Mouse (Mus musculus): ENCODE measurements around the gene Ostm1. TPM values are rescaled to one million over a fixed set of nuclear protein-coding genes. Genes with fewer than 3 reads are reported as not detected.
A peak's percentile ranks its signal among the peaks of the same experiment; 100 is the strongest.

The Ostm1 gene
- total and polyA plus RNA-seq, 2 experiments = 7.0 to 13.3 TPM

DNA sequence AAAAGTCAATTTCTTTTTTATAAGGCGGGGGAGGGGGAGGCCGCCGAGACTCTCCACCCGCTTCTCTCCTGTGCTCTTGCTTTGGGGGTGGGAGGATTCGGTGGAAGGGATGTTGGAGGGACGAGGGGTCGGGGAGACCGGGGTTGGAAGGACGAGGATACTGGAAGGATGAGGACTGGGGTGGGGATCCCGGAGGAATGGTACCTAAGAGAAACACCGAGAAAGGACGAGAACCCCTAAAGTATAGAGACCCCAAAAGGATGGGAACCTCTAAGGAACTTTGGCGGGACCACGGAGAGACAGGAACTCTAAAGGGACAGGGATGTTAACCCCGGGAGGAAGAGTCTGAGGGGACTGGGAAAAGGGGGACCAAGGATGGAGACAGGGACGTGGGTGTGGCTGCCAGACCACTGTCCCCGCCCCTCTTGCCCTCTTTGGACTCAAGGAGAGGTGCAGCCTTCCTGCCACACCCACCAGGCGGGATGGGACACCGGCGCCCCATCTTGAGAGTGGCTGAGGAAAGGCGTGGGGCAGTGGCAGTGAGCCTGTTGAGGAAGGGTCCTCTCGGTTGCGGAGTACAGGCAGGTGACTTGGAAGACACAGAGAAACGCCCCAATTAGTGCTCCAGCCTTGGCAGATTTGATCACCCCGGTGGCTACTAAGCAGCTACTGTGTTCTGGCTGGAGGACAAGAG lies 8.5 kb downstream of the Ostm1 start:
- DNase-seq (ENCODE audit: extremely low read depth, low read depth, low spot score) = no peak
- Histone ChIP-seq H3K36me3 (ENCODE audit: control insufficient read depth, insufficient read depth, low read length) (no peaks in the 10 kb centered on the region), H3K79me2 (ENCODE audit: control insufficient read depth, insufficient read depth, low read length) (no peaks in the 10 kb centered on the region), H3K9ac (ENCODE audit: low read depth, low read length) (no peak overlapping the region), H3K27ac (replicated peaks; ENCODE audit: insufficient read depth, low read depth, low read length) (no peak overlapping the region), H3K4me3 (ENCODE audit: insufficient read depth, low read depth, low read length) (no peak overlapping the region), H3K4me1 (ENCODE audit: control insufficient read depth, insufficient read depth, low read length) (no peaks in the 10 kb centered on the region; the same call in 1 of the 2 replicates), H3K27me3 (ENCODE audit: control insufficient read depth, insufficient read depth, low read length) (peaks cover 29% of the 10 kb centered on the region)
- 4% methylated on average over 25 of the region's 25 CpGs for WGBS
- TF ChIP-seq CTCF (IDR thresholded peaks at IDR 0.05; ENCODE audit: low read depth, low read length) = no peak
- TF ChIP-seq POLR2A (IDR thresholded peaks at IDR 0.05; ENCODE audit: extremely low read depth, insufficient read depth, low read length) = no peak

DNA sequence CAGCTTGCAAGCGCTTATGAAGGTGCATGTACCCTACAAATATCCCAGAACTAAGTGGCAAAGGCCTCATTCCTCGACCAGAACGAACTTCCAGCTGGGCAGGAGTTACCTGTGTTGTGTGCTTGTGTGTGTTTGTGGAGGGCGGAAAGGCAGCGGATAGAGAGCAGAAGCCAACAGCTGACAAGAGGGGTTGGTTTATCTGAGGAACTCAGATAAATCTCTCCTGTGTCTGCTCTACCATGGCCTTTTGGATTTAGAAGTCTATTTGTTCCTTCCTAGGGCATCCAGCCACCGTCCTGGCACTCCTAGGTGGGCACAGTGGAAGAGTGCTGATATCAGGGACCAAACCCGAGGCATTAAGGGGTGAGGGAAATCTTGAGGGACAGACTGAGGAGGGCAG lies 9.6 kb downstream of the Ostm1 start:
- H3K4me3 ChIP-seq (ENCODE audit: insufficient read depth, low read depth, low read length) = no peak overlapping the region
- no peaks in the 10 kb centered on the region; the same call in 1 of the 2 replicates for H3K4me1 ChIP-seq (ENCODE audit: control insufficient read depth, insufficient read depth, low read length)
- DNase-seq (ENCODE audit: extremely low read depth, low read depth, low spot score) = no peak
- H3K27me3 ChIP-seq (ENCODE audit: control insufficient read depth, insufficient read depth, low read length) = peaks cover 27% of the 10 kb centered on the region
- H3K79me2 ChIP-seq (ENCODE audit: control insufficient read depth, insufficient read depth, low read length) = no peaks in the 10 kb centered on the region
- H3K36me3 ChIP-seq (ENCODE audit: control insufficient read depth, insufficient read depth, low read length) = no peaks in the 10 kb centered on the region
- WGBS = 33% methylated on average over 7 of the region's 7 CpGs
- TF ChIP-seq POLR2A (IDR thresholded peaks at IDR 0.05; ENCODE audit: extremely low read depth, insufficient read depth, low read length) (no peak), CTCF (IDR thresholded peaks at IDR 0.05; ENCODE audit: low read depth, low read length) (no peak)
- no peak overlapping the region for H3K27ac ChIP-seq (replicated peaks; ENCODE audit: insufficient read depth, low read depth, low read length)
- no peak overlapping the region for H3K9ac ChIP-seq (ENCODE audit: low read depth, low read length)

DNA sequence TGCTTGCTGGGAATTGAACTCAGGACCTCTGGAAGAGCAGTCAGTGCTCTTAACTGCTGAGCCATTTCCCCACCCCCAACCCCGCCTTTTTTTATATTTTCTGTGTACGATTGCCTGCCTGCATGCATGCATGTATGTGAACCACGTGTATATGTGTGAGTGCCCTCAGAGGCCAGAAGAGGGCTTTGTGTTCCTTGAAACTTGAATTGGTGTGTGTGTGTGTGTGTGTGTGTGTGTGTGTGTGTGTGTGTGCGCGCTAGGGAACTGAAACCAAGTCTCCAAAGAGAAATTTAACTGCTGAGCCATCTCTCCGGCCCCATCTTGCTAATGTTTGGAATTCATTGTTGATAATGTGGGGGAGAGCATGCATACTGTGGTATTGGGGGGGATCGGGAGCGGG lies 15.0 kb downstream of the Ostm1 start:
- H3K27me3 ChIP-seq (ENCODE audit: control insufficient read depth, insufficient read depth, low read length) = peaks cover 15% of the 10 kb centered on the region
- WGBS = 74% methylated on average over 8 of the region's 8 CpGs

DNA sequence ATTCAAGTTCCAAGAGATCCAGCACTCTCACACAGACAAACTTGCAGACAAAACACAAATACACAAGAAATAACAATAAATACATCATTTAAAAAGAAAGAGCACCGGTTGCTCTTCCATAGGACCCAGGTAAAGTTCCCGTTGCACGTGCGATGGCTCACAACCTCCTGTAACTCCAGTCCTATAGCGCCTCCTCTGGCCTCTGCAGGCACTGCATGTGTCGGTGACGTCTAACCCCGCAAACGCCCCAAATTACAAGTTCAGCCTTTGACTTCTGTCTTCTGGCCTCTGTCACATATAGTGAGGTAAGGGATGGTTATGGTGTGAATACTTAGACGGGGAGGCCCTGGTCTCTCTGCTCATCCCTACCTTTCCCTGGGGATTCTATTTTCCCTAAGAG lies 17.9 kb downstream of the Ostm1 start:
- Histone ChIP-seq H3K4me3 (ENCODE audit: insufficient read depth, low read depth, low read length) (no peak overlapping the region), H3K9ac (ENCODE audit: low read depth, low read length) (no peak overlapping the region), H3K27ac (replicated peaks; ENCODE audit: insufficient read depth, low read depth, low read length) (no peak overlapping the region), H3K79me2 (ENCODE audit: control insufficient read depth, insufficient read depth, low read length) (no peaks in the 10 kb centered on the region), H3K27me3 (ENCODE audit: control insufficient read depth, insufficient read depth, low read length) (peaks cover 10% of the 10 kb centered on the region; the same call in 1 of the 2 replicates), H3K36me3 (ENCODE audit: control insufficient read depth, insufficient read depth, low read length) (no peaks in the 10 kb centered on the region), H3K4me1 (ENCODE audit: control insufficient read depth, insufficient read depth, low read length) (no peaks in the 10 kb centered on the region)
- peak; percentile 2 for DNase-seq (ENCODE audit: extremely low read depth, low read depth, low spot score)
- TF ChIP-seq POLR2A (IDR thresholded peaks at IDR 0.05; ENCODE audit: extremely low read depth, insufficient read depth, low read length) (no peak), CTCF (IDR thresholded peaks at IDR 0.05; ENCODE audit: low read depth, low read length) (peak; percentile 70)
- WGBS = 32% methylated on average over 10 of the region's 10 CpGs

More for the DNA sequence above, 15.0 kb downstream of the Ostm1 start:
- Histone ChIP-seq H3K36me3 (ENCODE audit: control insufficient read depth, insufficient read depth, low read length) (no peaks in the 10 kb centered on the region), H3K27ac (replicated peaks; ENCODE audit: insufficient read depth, low read depth, low read length) (no peak overlapping the region), H3K4me1 (ENCODE audit: control insufficient read depth, insufficient read depth, low read length) (no peaks in the 10 kb centered on the region), H3K79me2 (ENCODE audit: control insufficient read depth, insufficient read depth, low read length) (no peaks in the 10 kb centered on the region), H3K9ac (ENCODE audit: low read depth, low read length) (no peak overlapping the region), H3K4me3 (ENCODE audit: insufficient read depth, low read depth, low read length) (no peak overlapping the region)
- TF ChIP-seq POLR2A (IDR thresholded peaks at IDR 0.05; ENCODE audit: extremely low read depth, insufficient read depth, low read length) (no peak), CTCF (IDR thresholded peaks at IDR 0.05; ENCODE audit: low read depth, low read length) (no peak)
- DNase-seq (ENCODE audit: extremely low read depth, low read depth, low spot score) = no peak

DNA sequence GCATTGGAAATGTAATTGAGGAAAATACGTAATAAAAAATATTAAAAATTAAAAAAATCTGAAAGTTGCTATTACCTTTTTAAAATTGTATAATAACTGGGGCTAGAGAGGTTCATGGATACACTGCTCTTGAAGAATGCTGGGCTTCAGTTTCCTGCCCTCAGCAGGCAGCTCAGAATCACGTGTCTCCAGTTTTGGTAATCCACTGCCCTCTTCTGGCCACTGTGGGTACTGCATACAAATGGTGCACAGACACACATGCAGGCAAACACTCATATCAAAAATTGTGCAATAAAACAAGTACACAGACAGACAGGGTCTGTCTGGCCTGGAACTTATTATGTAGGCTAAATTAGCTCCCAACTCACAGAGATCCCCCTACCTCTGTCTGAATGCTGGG lies 21.3 kb downstream of the Ostm1 start:
- no peaks in the 10 kb centered on the region for H3K36me3 ChIP-seq (ENCODE audit: control insufficient read depth, insufficient read depth, low read length)
- no peaks in the 10 kb centered on the region for H3K4me1 ChIP-seq (ENCODE audit: control insufficient read depth, insufficient read depth, low read length)
- no peak for DNase-seq (ENCODE audit: extremely low read depth, low read depth, low spot score)
- H3K27me3 ChIP-seq (ENCODE audit: control insufficient read depth, insufficient read depth, low read length) = peaks cover 10% of the 10 kb centered on the region; the same call in 1 of the 2 replicates
- no peak overlapping the region for H3K4me3 ChIP-seq (ENCODE audit: insufficient read depth, low read depth, low read length)
- H3K79me2 ChIP-seq (ENCODE audit: control insufficient read depth, insufficient read depth, low read length) = no peaks in the 10 kb centered on the region
- H3K27ac ChIP-seq (replicated peaks; ENCODE audit: insufficient read depth, low read depth, low read length) = no peak overlapping the region
- TF ChIP-seq CTCF (IDR thresholded peaks at IDR 0.05; ENCODE audit: low read depth, low read length) (peak; percentile 44; the same call in 1 of the 2 replicates), POLR2A (IDR thresholded peaks at IDR 0.05; ENCODE audit: extremely low read depth, insufficient read depth, low read length) (no peak)
- WGBS = 68% methylated on average over 2 of the region's 2 CpGs
- no peak overlapping the region for H3K9ac ChIP-seq (ENCODE audit: low read depth, low read length)

DNA sequence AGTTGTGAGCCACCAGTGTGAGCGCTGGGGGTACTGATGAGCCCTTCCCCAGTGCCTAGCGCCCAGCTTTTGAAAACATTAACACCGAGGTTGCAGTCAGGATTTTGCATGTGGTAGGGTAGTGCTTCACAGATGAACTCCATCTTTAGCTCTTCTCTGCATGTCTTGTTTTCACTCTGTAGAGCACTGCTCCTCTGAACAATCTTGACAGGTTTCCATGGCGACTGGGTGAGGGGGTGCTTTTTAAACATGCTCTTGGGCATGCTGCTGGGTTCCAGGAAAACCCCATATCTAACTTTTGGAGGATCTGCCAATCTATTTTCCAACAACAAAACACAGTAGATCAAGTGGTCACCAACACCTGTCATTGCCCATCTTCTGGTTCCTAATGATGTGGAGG lies 23.1 kb downstream of the Ostm1 start:
- WGBS = 60% methylated on average over 4 of the region's 4 CpGs
- Histone ChIP-seq H3K4me3 (ENCODE audit: insufficient read depth, low read depth, low read length) (no peak overlapping the region), H3K27me3 (ENCODE audit: control insufficient read depth, insufficient read depth, low read length) (peaks cover 9% of the 10 kb centered on the region; the same call in 1 of the 2 replicates), H3K4me1 (ENCODE audit: control insufficient read depth, insufficient read depth, low read length) (no peaks in the 10 kb centered on the region), H3K36me3 (ENCODE audit: control insufficient read depth, insufficient read depth, low read length) (no peaks in the 10 kb centered on the region), H3K9ac (ENCODE audit: low read depth, low read length) (no peak overlapping the region), H3K27ac (replicated peaks; ENCODE audit: insufficient read depth, low read depth, low read length) (no peak overlapping the region), H3K79me2 (ENCODE audit: control insufficient read depth, insufficient read depth, low read length) (no peaks in the 10 kb centered on the region)
- no peak for TF ChIP-seq CTCF (IDR thresholded peaks at IDR 0.05; ENCODE audit: low read depth, low read length)
- no peak for TF ChIP-seq POLR2A (IDR thresholded peaks at IDR 0.05; ENCODE audit: extremely low read depth, insufficient read depth, low read length)
- DNase-seq (ENCODE audit: extremely low read depth, low read depth, low spot score) = no peak

Measured in liver, adult 2 months (tissue).